Mouse (Mus musculus): ENCODE results near the gene Fkbp8. TPM values are rescaled to one million over a fixed set of nuclear protein-coding genes. Genes with fewer than 3 reads are reported as not detected.

Fkbp8 gene
- polyA plus RNA-seq, 1 experiment from 2014 or later = 245 TPM

- 68% methylated on average over 3 of the region's 3 CpGs for WGBS
- ATAC-seq (ENCODE audit: insufficient read depth) = no peak
- Histone ChIP-seq H3K9me3 (ENCODE audit: low read depth, low read length) (no peaks in the 10 kb centered on the region), H3K27ac (ENCODE audit: low read depth) (no peak overlapping the region), H3K36me3 (ENCODE audit: insufficient read depth) (no peaks in the 10 kb centered on the region), H3K4me2 (no peak overlapping the region), H3K27me3 (ENCODE audit: insufficient read depth, low read length) (no peaks in the 10 kb centered on the region), H3K4me3 (ENCODE audit: low read depth, low read length) (no peak overlapping the region), H3K9ac (no peak overlapping the region; the same call in 1 of the 2 replicates), H3K4me1 (ENCODE audit: insufficient read depth) (peaks cover 16% of the 10 kb centered on the region; the same call in 1 of the 2 replicates)
- no peak for TF ChIP-seq CTCF (IDR thresholded peaks at IDR 0.05; ENCODE audit: low read depth)
- DNase-seq = no peak
Measured at GRCm38 (mm10) chr8:70564696-70565235, 37.2 kb downstream of the Fkbp8 start.

GRCm38 (mm10) chr8:70565561-70565960 is 38.0 kb downstream of the Fkbp8 start:
- Histone ChIP-seq H3K9ac (no peak overlapping the region), H3K36me3 (ENCODE audit: insufficient read depth) (no peaks in the 10 kb centered on the region), H3K4me2 (no peak overlapping the region), H3K4me3 (ENCODE audit: low read depth, low read length) (no peak overlapping the region), H3K9me3 (ENCODE audit: low read depth, low read length) (no peaks in the 10 kb centered on the region), H3K4me1 (ENCODE audit: insufficient read depth) (peaks cover 11% of the 10 kb centered on the region; the same call in 1 of the 2 replicates), H3K27ac (ENCODE audit: low read depth) (no peak overlapping the region), H3K27me3 (ENCODE audit: insufficient read depth, low read length) (no peaks in the 10 kb centered on the region)
- 38% methylated on average over 3 of the region's 3 CpGs for WGBS
- ATAC-seq (ENCODE audit: insufficient read depth) (no peak), DNase-seq (peak; percentile 34)
- TF ChIP-seq CTCF (IDR thresholded peaks at IDR 0.05; ENCODE audit: low read depth) = no peak

GRCm38 (mm10) chr8:70570360-70570759 is 42.8 kb downstream of the Fkbp8 start:
- no peak overlapping the region for H3K4me3 ChIP-seq (ENCODE audit: low read depth, low read length)
- no peak overlapping the region for H3K27ac ChIP-seq (ENCODE audit: low read depth)
- no peaks in the 10 kb centered on the region for H3K9me3 ChIP-seq (ENCODE audit: low read depth, low read length)
- H3K4me2 ChIP-seq = no peak overlapping the region
- no peaks in the 10 kb centered on the region for H3K27me3 ChIP-seq (ENCODE audit: insufficient read depth, low read length)
- no peaks in the 10 kb centered on the region for H3K4me1 ChIP-seq (ENCODE audit: insufficient read depth)
- peaks cover 4% of the 10 kb centered on the region; the same call in 1 of the 2 replicates for H3K36me3 ChIP-seq (ENCODE audit: insufficient read depth)
- no peak for TF ChIP-seq CTCF (IDR thresholded peaks at IDR 0.05; ENCODE audit: low read depth)
- no peak for DNase-seq
- no peak for ATAC-seq (ENCODE audit: insufficient read depth)
- H3K9ac ChIP-seq = no peak overlapping the region

GRCm38 (mm10) chr8:70570990-70571389 is 43.5 kb downstream of the Fkbp8 start:
- H3K9me3 ChIP-seq (ENCODE audit: low read depth, low read length) = no peaks in the 10 kb centered on the region
- H3K27ac ChIP-seq (ENCODE audit: low read depth) = no peak overlapping the region
- no peak for TF ChIP-seq CTCF (IDR thresholded peaks at IDR 0.05; ENCODE audit: low read depth)
- no peak overlapping the region for H3K4me2 ChIP-seq
- no peaks in the 10 kb centered on the region for H3K27me3 ChIP-seq (ENCODE audit: insufficient read depth, low read length)
- H3K4me1 ChIP-seq (ENCODE audit: insufficient read depth) = no peaks in the 10 kb centered on the region
- peaks cover 5% of the 10 kb centered on the region; the same call in 1 of the 2 replicates for H3K36me3 ChIP-seq (ENCODE audit: insufficient read depth)
- 79% methylated on average over 6 of the region's 6 CpGs for WGBS
- H3K9ac ChIP-seq = no peak overlapping the region
- DNase-seq (no peak), ATAC-seq (ENCODE audit: insufficient read depth) (no peak)
- no peak overlapping the region for H3K4me3 ChIP-seq (ENCODE audit: low read depth, low read length)

- no peaks in the 10 kb centered on the region for H3K27me3 ChIP-seq (ENCODE audit: insufficient read depth, low read length)
- H3K4me1 ChIP-seq (ENCODE audit: insufficient read depth) = no peaks in the 10 kb centered on the region
- no peak overlapping the region for H3K9ac ChIP-seq
- H3K27ac ChIP-seq (ENCODE audit: low read depth) = no peak overlapping the region
- ATAC-seq (ENCODE audit: insufficient read depth) (no peak), DNase-seq (no peak)
- H3K4me2 ChIP-seq = no peak overlapping the region
- TF ChIP-seq CTCF (IDR thresholded peaks at IDR 0.05; ENCODE audit: low read depth) = no peak
- H3K36me3 ChIP-seq (ENCODE audit: insufficient read depth) = peaks cover 21% of the 10 kb centered on the region; the same call in 1 of the 2 replicates
- no peaks in the 10 kb centered on the region for H3K9me3 ChIP-seq (ENCODE audit: low read depth, low read length)
- no peak overlapping the region for H3K4me3 ChIP-seq (ENCODE audit: low read depth, low read length)
Measured at GRCm38 (mm10) chr8:70574302-70574701, 46.8 kb downstream of the Fkbp8 start.

- DNase-seq = no peak
- H3K4me2 ChIP-seq = no peak overlapping the region
- H3K9ac ChIP-seq = no peak overlapping the region
- H3K27me3 ChIP-seq (ENCODE audit: insufficient read depth, low read length) = no peaks in the 10 kb centered on the region
- peaks cover 22% of the 10 kb centered on the region; the same call in 1 of the 2 replicates for H3K36me3 ChIP-seq (ENCODE audit: insufficient read depth)
- no peak for TF ChIP-seq CTCF (IDR thresholded peaks at IDR 0.05; ENCODE audit: low read depth)
- H3K4me3 ChIP-seq (ENCODE audit: low read depth, low read length) = no peak overlapping the region
- no peak overlapping the region for H3K27ac ChIP-seq (ENCODE audit: low read depth)
- ATAC-seq (ENCODE audit: insufficient read depth) = no peak; the same call in 1 of the 2 replicates
- WGBS = 57% methylated on average over 4 of the region's 4 CpGs
- no peaks in the 10 kb centered on the region for H3K9me3 ChIP-seq (ENCODE audit: low read depth, low read length)
- H3K4me1 ChIP-seq (ENCODE audit: insufficient read depth) = no peaks in the 10 kb centered on the region
Measured at GRCm38 (mm10) chr8:70574915-70575314, 47.4 kb downstream of the Fkbp8 start.

- ATAC-seq (ENCODE audit: insufficient read depth) = no peak
- WGBS = 85% methylated on average over 3 of the region's 3 CpGs
- no peaks in the 10 kb centered on the region for H3K4me1 ChIP-seq (ENCODE audit: insufficient read depth)
- no peak overlapping the region for H3K4me2 ChIP-seq
- no peaks in the 10 kb centered on the region for H3K9me3 ChIP-seq (ENCODE audit: low read depth, low read length)
- no peak for DNase-seq
- no peak for TF ChIP-seq CTCF (IDR thresholded peaks at IDR 0.05; ENCODE audit: low read depth)
- H3K27me3 ChIP-seq (ENCODE audit: insufficient read depth, low read length) = no peaks in the 10 kb centered on the region
- H3K4me3 ChIP-seq (ENCODE audit: low read depth, low read length) = no peak overlapping the region
- no peak overlapping the region for H3K9ac ChIP-seq
- no peak overlapping the region for H3K27ac ChIP-seq (ENCODE audit: low read depth)
- H3K36me3 ChIP-seq (ENCODE audit: insufficient read depth) = peaks cover 44% of the 10 kb centered on the region
Measured at GRCm38 (mm10) chr8:70577207-70577606, 49.7 kb downstream of the Fkbp8 start.

Data from lung, embryonic 14.5 days (tissue).